Mouse (Mus musculus) CH12.LX (cell line): Measurements from ENCODE around the gene Ppid. TPM values are rescaled to one million over a fixed set of nuclear protein-coding genes. Genes with fewer than 3 reads are reported as not detected.

Source experiments
- DNase-seq: peaks from one replicate; pipeline ENCODE4 v3.0.0-alpha.2; 2013; ENCODE audit errors: extremely low read depth
- H3K27ac ChIP-seq: 2 replicates; pipeline ENCODE4 v1.5.1; 2012; ENCODE audit warnings: low read depth, mild to moderate bottlenecking, control low read depth, moderate library complexity; ENCODE audit not compliant: insufficient read depth
- H3K27me3 ChIP-seq: replicated peaks from 2 replicates; pipeline ENCODE3; 2012; ENCODE audit warnings: inconsistent platforms
- H3K36me3 ChIP-seq, 2 experiments: replicated peaks in 1 of 2; 2 replicates each; pipeline versions ENCODE3 to v1.6.1; 2012; ENCODE audit warnings: inconsistent platforms in 1 of 2, low read length in 1 of 2, mild to moderate bottlenecking in 1 of 2, mixed read lengths in 1 of 2, moderate library complexity in 1 of 2; ENCODE audit not compliant: control insufficient read depth in 1 of 2, insufficient read depth in 1 of 2
- H3K4me1 ChIP-seq, 2 experiments: 2 replicates each; pipeline ENCODE4 v1.6.1; 2012; ENCODE audit warnings: inconsistent platforms in 1 of 2, moderate library complexity in 1 of 2; ENCODE audit not compliant: insufficient read depth in 2 of 2, control insufficient read depth in 1 of 2
- H3K4me2 ChIP-seq: 2 replicates; pipeline ENCODE4 v1.6.1; 2012; ENCODE audit warnings: low read depth, mild to moderate bottlenecking, control low read depth; ENCODE audit not compliant: poor library complexity, insufficient read depth, severe bottlenecking
- H3K4me3 ChIP-seq, 3 experiments: fragments of 150-350 bp in 1 of 3; sonication (generic) in 1 of 3; replicated peaks in 1 of 3; 2 replicates each; pipeline versions ENCODE3 to v1.5.1; 2011 to 2012; ENCODE audit warnings: low read depth in 2 of 3, low read length in 2 of 3, mild to moderate bottlenecking in 2 of 3, moderate library complexity in 2 of 3, control low read depth in 1 of 3, improper control_type of control experiment in 1 of 3, inconsistent platforms in 1 of 3, mixed read lengths in 1 of 3; ENCODE audit not compliant: poor library complexity in 1 of 3
- H3K79me2 ChIP-seq: replicated peaks from 2 replicates; pipeline ENCODE4 v1.6.1; 2012; ENCODE audit warnings: mild to moderate bottlenecking, moderate library complexity; ENCODE audit not compliant: control insufficient read depth, poor library complexity, insufficient read depth, severe bottlenecking; ENCODE audit errors: extremely low read depth
- H3K9ac ChIP-seq: 2 replicates; pipeline ENCODE4 v1.6.1; 2012; ENCODE audit warnings: low read depth, mild to moderate bottlenecking, control low read depth, moderate library complexity; ENCODE audit not compliant: insufficient read depth
- H3K9me3 ChIP-seq: replicated peaks from 2 replicates; pipeline ENCODE3; 2012; ENCODE audit warnings: low read length, inconsistent platforms, mixed read lengths
- CHD1 ChIP-seq: IDR thresholded peaks from 2 replicates; pipeline ENCODE4 v1.6.1; 2012; ENCODE audit warnings: low read depth, low read length, improper control_type of control experiment, inconsistent platforms
- E2F4 ChIP-seq: IDR thresholded peaks from 2 replicates; pipeline ENCODE4 v1.6.1; 2011; ENCODE audit warnings: low read depth, low read length, improper control_type of control experiment; ENCODE audit not compliant: insufficient replicate concordance
- ELF1 ChIP-seq: IDR thresholded peaks from 2 replicates; pipeline ENCODE4 v1.6.1; 2014; ENCODE audit warnings: low read depth, mild to moderate bottlenecking, inconsistent platforms, low read length, improper control_type of control experiment
- EP300 ChIP-seq: IDR thresholded peaks from 2 replicates; pipeline ENCODE4 v1.6.1; 2011; ENCODE audit warnings: low read length, improper control_type of control experiment
- GABPA ChIP-seq: IDR thresholded peaks from 2 replicates; pipeline ENCODE4 v1.6.1; 2012; ENCODE audit warnings: low read depth, low read length, improper control_type of control experiment, inconsistent platforms; ENCODE audit not compliant: insufficient replicate concordance
- IRF4 ChIP-seq: IDR thresholded peaks from 2 replicates; pipeline ENCODE4 v1.6.1; 2014; ENCODE audit warnings: low read depth, mild to moderate bottlenecking, inconsistent platforms, low read length, improper control_type of control experiment
- MAFK ChIP-seq: IDR thresholded peaks from 2 replicates; pipeline ENCODE4 v1.6.1; 2011; ENCODE audit warnings: low read length, improper control_type of control experiment; ENCODE audit not compliant: insufficient replicate concordance
- MAX ChIP-seq: IDR thresholded peaks from 2 replicates; pipeline ENCODE4 v1.6.1; 2011; ENCODE audit warnings: low read length, improper control_type of control experiment
- NELFE ChIP-seq: IDR thresholded peaks from 2 replicates; pipeline ENCODE4 v1.6.1; 2011; ENCODE audit warnings: low read depth, low read length, improper control_type of control experiment
- NRF1 ChIP-seq: IDR thresholded peaks from 2 replicates; pipeline ENCODE4 v1.6.1; 2014; ENCODE audit warnings: low read depth, mild to moderate bottlenecking, inconsistent platforms, low read length, improper control_type of control experiment, moderate library complexity
- PAX5 ChIP-seq: IDR thresholded peaks from 2 replicates; pipeline ENCODE4 v1.6.1; 2012; ENCODE audit warnings: low read length, inconsistent platforms, mixed read lengths
- POLR2AphosphoS2 ChIP-seq: IDR thresholded peaks from 2 replicates; pipeline ENCODE4 v1.6.1; 2011; ENCODE audit warnings: low read depth, low read length, improper control_type of control experiment
- RAD21 ChIP-seq: IDR thresholded peaks from 2 replicates; pipeline ENCODE4 v1.6.1; 2011; ENCODE audit warnings: low read depth, mild to moderate bottlenecking, low read length, improper control_type of control experiment, moderate library complexity
- RCOR1 ChIP-seq: conservative IDR thresholded peaks from 2 replicates; pipeline ENCODE4 v1.6.1; 2012; ENCODE audit warnings: low read depth, mild to moderate bottlenecking, inconsistent platforms, low read length, improper control_type of control experiment
- SMC3 ChIP-seq: IDR thresholded peaks from 2 replicates; pipeline ENCODE4 v1.6.1; 2011; ENCODE audit warnings: low read depth, low read length, improper control_type of control experiment
- TCF12 ChIP-seq: IDR thresholded peaks from 2 replicates; pipeline ENCODE4 v1.6.1; 2014; ENCODE audit warnings: low read depth, mild to moderate bottlenecking, inconsistent platforms, low read length, improper control_type of control experiment
- ZC3H11A ChIP-seq: IDR thresholded peaks from 2 replicates; pipeline ENCODE4 v1.6.1; 2012; ENCODE audit warnings: low read depth, mild to moderate bottlenecking, inconsistent platforms, low read length, improper control_type of control experiment
- ZKSCAN1 ChIP-seq: IDR thresholded peaks from 2 replicates; pipeline ENCODE4 v1.6.1; 2012; ENCODE audit warnings: low read depth, inconsistent platforms, low read length, improper control_type of control experiment, borderline replicate concordance
- dilution Hi-C: fragments of 300-500 bp; cut with MboI; formaldehyde crosslinking; loops from 2 replicates; pipeline ENCODE4 v1.14.3; 2020; ENCODE audit warnings: low sequenced_read_pairs; ENCODE audit not compliant: extremely low pct_unique_long_range_greater_than_20kb, extremely low pct_ligation_motif_present
- in situ Hi-C: fragments of 300-500 bp; cut with MboI; formaldehyde crosslinking; loops from 3 replicates; pipeline ENCODE4 v1.14.3; 2019; ENCODE audit warnings: low sequenced_read_pairs, low pct_ligation_motif_present, low pct_unique_long_range_greater_than_20kb, mixed read lengths
- polyA plus RNA-seq: library from polyadenylated mRNA; unstranded; fragments of >175 nt; gene quantifications from 2 replicates; pipeline ENCODE4 v1.2.1, GENCODE M21; 2012; ENCODE audit warnings: low read depth; ENCODE audit not compliant: insufficient read length
- total RNA-seq, 2 experiments: library from RNA; depleted of rRNA; stranded (reverse); fragments of 300-350 nt in 1 of 2; fragments of >200 nt in 1 of 2; gene quantifications; 2 replicates each; pipeline ENCODE4 v1.2.3; 2012 to 2014

The Ppid gene
- total and polyA plus RNA-seq, 3 experiments: 129 to 438 (median 335) TPM

DNA sequence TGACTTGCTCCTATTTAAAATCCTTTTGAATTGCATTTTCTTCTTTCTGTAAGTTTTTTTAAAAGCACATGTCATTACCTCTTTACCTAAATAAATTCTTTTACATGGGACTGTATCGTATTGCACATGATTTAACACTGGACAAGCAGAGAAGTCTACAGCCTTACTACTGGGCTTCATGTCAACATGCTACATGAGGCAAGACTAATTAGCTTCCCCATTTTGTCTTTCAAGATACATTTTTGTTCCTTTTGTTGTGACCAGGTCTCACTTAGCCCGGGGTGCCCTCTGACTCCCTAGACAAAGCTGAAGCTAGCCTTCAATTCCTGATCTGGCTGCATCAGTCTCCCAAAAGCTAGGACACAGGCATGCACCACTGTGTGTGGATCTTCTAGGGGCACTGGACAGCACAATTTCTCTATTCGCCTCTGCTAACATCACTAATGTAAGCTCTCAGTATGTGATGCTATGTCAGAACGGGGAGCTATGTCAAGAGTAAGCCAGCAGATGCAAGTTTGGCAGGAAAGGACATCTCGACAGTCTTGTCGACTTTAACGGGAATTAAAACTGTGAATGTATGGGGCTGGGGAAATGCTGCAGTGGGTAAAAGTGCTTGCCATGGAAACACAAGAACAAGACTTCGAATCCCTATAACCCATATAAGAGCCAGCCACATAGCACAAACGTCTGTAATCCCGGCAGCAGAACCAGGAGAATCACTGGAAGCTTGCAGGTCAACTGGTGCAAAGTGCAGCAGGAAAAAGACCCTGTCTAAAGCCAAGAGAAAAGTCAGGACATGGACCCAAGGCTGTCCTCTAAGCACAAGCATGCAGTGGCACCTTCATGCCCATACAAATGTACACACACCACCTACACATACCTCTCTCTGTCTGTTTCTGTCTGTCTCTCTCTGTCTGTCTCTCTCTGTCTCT, 29.1 kb upstream of the Ppid start:
- dilution Hi-C loops: no loop called here
- no peaks in the 10 kb centered on the region for H3K79me2 ChIP-seq
- H3K9me3 ChIP-seq: no peaks in the 10 kb centered on the region
- H3K27me3 ChIP-seq: peaks cover 53% of the 10 kb centered on the region
- no peak overlapping the region for H3K9ac ChIP-seq
- no peaks in the 10 kb centered on the region for H3K36me3 ChIP-seq
- no peak for TF ChIP-seq TCF12
- no peak for TF ChIP-seq MAX
- no peak for TF ChIP-seq MAFK
- TF ChIP-seq POLR2AphosphoS2: no peak
- no peak for TF ChIP-seq EP300
- no peak for TF ChIP-seq ELF1
- TF ChIP-seq SMC3: no peak
- no peak for TF ChIP-seq ZKSCAN1
- TF ChIP-seq RAD21: no peak
- no peak for TF ChIP-seq PAX5
- TF ChIP-seq GABPA: no peak
- no peak for TF ChIP-seq IRF4
- TF ChIP-seq RCOR1: no peak
- TF ChIP-seq CHD1: no peak
- no peak for TF ChIP-seq ZC3H11A
- TF ChIP-seq, all 38 proteins: peak for 0
- no peak overlapping the region for H3K4me3 ChIP-seq
- in situ Hi-C loops: no loop called here
- no peak overlapping the region for H3K4me2 ChIP-seq
- no peaks in the 10 kb centered on the region for H3K4me1 ChIP-seq
- DNase-seq: no peak
- H3K27ac ChIP-seq: no peak overlapping the region

DNA sequence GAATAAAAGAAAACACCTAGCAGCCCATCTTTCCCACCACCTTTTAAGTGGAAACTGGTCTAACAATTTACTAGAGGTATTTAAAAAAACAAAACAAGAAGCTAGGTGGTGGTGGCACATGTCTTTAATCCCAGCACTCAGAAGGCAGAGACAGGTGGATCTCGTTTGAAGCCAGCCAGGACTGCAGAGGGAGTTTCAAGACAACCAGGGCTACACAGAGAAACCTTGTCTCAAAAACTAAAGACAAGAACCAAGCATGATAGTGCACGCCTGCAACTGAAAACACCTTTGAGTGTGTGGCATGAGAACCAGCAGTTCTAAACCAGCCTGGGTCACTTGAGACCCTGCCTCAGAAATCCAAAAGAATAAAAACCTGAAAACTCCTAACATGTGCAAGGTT, 27.6 kb upstream of the Ppid start:
- TF ChIP-seq NELFE (no peak), E2F4 (no peak), NRF1 (no peak)
- dilution Hi-C loops (no loop called here), in situ Hi-C loops (no loop called here)
- Histone ChIP-seq H3K9ac (no peak overlapping the region), H3K36me3 (no peaks in the 10 kb centered on the region), H3K27me3 (peaks cover 62% of the 10 kb centered on the region), H3K4me3 (no peak overlapping the region), H3K9me3 (peaks cover 6% of the 10 kb centered on the region), H3K27ac (no peak overlapping the region), H3K4me2 (no peak overlapping the region), H3K79me2 (no peaks in the 10 kb centered on the region), H3K4me1 (peaks cover 0 to 5% of the 10 kb centered on the region in 2 experiments; a peak in 2 of 4 replicates)
- no peak for DNase-seq
